In genomic region chr10:93252661-93253060, GRCm38 (mm10) we compare ENCODE assay signal across 33 mouse cellular contexts.
"Had no signal": no experiment of that assay in that cellular context is flagged by ENCODE, and none has a peak within 500 bp of the region (broad histone marks: within the 10 kb centered on the region; RNA-seq: fewer than 3 reads in every experiment).

No protein-coding gene starts in this region.

- DNase-seq: left cerebral cortex, postnatal 4 days; liver; liver, embryonic 13.5 days; liver, postnatal 0 days; lung, adult 18-20 months; lung, adult 2 months; lung, embryonic 14.5 days; lung, postnatal 10 days; lung, postnatal 14 days; lung, postnatal 36 days; lung, postnatal 4 days; midbrain, embryonic 14.5 days had no signal

- H3K4me2 ChIP-seq: limb, embryonic 12.5 days; limb, embryonic 13.5 days; limb, embryonic 15.5 days; liver, embryonic 11.5 days; liver, embryonic 12.5 days; liver, embryonic 13.5 days; liver, embryonic 15.5 days; lung, embryonic 14.5 days; lung, embryonic 15.5 days; midbrain, embryonic 11.5 days; midbrain, embryonic 12.5 days; midbrain, embryonic 13.5 days; midbrain, embryonic 15.5 days; neural tube, embryonic 12.5 days; neural tube, embryonic 13.5 days had no signal

- H3K4me3 ChIP-seq: limb, embryonic 10.5 days; limb, embryonic 12.5 days; limb, embryonic 13.5 days; limb, embryonic 15.5 days; liver, embryonic 12.5 days; liver, embryonic 13.5 days; liver, embryonic 15.5 days; lung, embryonic 15.5 days; megakaryocyte, embryonic 14.5 days; midbrain, embryonic 10.5 days; midbrain, embryonic 12.5 days; midbrain, embryonic 13.5 days; midbrain, embryonic 15.5 days; myocyte; neural tube, embryonic 12.5 days; neural tube, embryonic 13.5 days had no signal

- H3K9me3 ChIP-seq: limb, embryonic 10.5 days; limb, embryonic 12.5 days; limb, embryonic 13.5 days; limb, embryonic 15.5 days; liver, embryonic 12.5 days; liver, embryonic 13.5 days; liver, embryonic 15.5 days; lung, embryonic 15.5 days; megakaryocyte, embryonic 14.5 days; midbrain, embryonic 10.5 days; midbrain, embryonic 12.5 days; midbrain, embryonic 13.5 days; midbrain, embryonic 15.5 days; neural tube, embryonic 12.5 days; neural tube, embryonic 13.5 days had no signal

- H3K36me3 ChIP-seq: midbrain, embryonic 15.5 days had no signal

- H3K27ac ChIP-seq: limb, embryonic 10.5 days; liver, embryonic 12.5 days; liver, embryonic 13.5 days; liver, embryonic 14.5 days; liver, embryonic 15.5 days; lung, embryonic 15.5 days; macrophage; midbrain, embryonic 10.5 days; midbrain, embryonic 12.5 days; midbrain, embryonic 13.5 days; midbrain, embryonic 15.5 days; neural tube, embryonic 12.5 days; neural tube, embryonic 13.5 days had no signal

- H3K4me1 ChIP-seq: liver, embryonic 12.5 days; liver, embryonic 13.5 days had no signal

- ATAC-seq: liver, embryonic 12.5 days; liver, postnatal 0 days; lung, postnatal 0 days; midbrain, embryonic 13.5 days; midbrain, embryonic 15.5 days; midbrain, embryonic 16.5 days had no signal

- H3K9ac ChIP-seq: limb, embryonic 12.5 days; limb, embryonic 13.5 days; limb, embryonic 15.5 days; liver, embryonic 12.5 days; liver, embryonic 13.5 days; liver, embryonic 14.5 days; liver, embryonic 15.5 days; liver, postnatal 0 days; lung, embryonic 14.5 days; lung, embryonic 15.5 days; midbrain, embryonic 12.5 days; midbrain, embryonic 13.5 days; midbrain, embryonic 15.5 days; neural tube, embryonic 12.5 days; neural tube, embryonic 13.5 days had no signal

- H3K27me3 ChIP-seq: limb, embryonic 12.5 days; limb, embryonic 13.5 days; limb, embryonic 15.5 days; liver, embryonic 12.5 days; liver, embryonic 13.5 days; liver, embryonic 15.5 days; lung, embryonic 15.5 days; megakaryocyte, embryonic 14.5 days; midbrain, embryonic 12.5 days; midbrain, embryonic 13.5 days; midbrain, embryonic 15.5 days; neural tube, embryonic 12.5 days; neural tube, embryonic 13.5 days had no signal
